Mouse (Mus musculus) neutrophil, adult 5-6 weeks (primary cell): ENCODE data around the gene Adgrl2. TPM values are rescaled to one million over a fixed set of nuclear protein-coding genes. Genes with fewer than 3 reads are reported as not detected.

ENCODE experiments used
- ATAC-seq: fragments of 151-379, 151-347 bp; 2 replicates; pipeline ENCODE4 v1.8.0; 2017; ENCODE audit warnings: mild to moderate bottlenecking, moderate TSS enrichment; ENCODE audit not compliant: insufficient number of reproducible peaks, poor library complexity, low FRiP score, severe bottlenecking; ENCODE audit errors: extremely low read depth
- total RNA-seq: library from RNA; stranded (forward); fragments of 200-1000 nt; gene quantifications from 2 replicates; pipeline ENCODE4 v1.2.3, GENCODE M21; 2017

The Adgrl2 gene
- total RNA-seq, 1 experiment from 2014 or later, result 0.81 TPM

GRCm38 (mm10) chr3:148935056-148935455 lies 55.3 kb downstream of the Adgrl2 start:
- ATAC-seq, result no peak

GRCm38 (mm10) chr3:148934279-148934678 lies 56.1 kb downstream of the Adgrl2 start:
- ATAC-seq, result no peak

DNA sequence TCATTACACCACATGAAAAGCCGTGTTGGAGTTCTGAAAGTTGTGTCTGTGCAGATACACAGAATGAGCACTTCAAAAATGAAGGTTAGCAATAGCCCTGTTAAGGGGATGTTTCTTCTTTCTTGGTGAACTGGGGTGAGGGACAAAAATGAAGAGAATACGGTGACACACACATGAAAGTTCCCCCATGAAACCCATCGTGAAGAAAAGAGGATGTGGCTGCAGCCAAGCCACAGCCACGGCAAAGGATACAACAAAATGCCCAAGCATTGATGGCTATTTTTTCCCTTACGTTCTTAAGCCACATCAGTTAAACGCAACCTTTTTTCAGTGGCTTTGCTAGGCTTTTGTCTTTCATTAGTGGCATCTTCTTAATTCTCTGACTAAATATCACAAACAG lies 57.2 kb downstream of the Adgrl2 start:
- no peak for ATAC-seq

DNA sequence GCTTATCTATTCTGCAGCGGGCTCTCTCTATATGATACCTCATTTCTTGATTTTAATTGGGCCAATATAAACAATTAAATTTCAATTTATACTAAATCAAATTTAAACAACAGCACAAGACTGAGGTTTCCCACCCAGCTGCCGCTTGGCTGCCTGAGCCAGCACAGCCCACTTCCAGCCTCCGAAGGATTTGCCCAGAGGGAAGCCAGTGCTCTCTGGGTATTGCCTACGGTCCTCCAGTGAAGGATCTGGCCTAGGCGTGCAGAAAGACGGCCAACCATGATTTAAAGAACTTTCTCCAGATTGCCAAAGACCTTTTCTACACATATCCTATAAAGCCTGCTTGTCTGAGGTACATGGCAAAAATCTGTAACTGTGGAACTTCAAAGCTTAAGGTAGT lies 59.4 kb downstream of the Adgrl2 start:
- ATAC-seq, result no peak

DNA sequence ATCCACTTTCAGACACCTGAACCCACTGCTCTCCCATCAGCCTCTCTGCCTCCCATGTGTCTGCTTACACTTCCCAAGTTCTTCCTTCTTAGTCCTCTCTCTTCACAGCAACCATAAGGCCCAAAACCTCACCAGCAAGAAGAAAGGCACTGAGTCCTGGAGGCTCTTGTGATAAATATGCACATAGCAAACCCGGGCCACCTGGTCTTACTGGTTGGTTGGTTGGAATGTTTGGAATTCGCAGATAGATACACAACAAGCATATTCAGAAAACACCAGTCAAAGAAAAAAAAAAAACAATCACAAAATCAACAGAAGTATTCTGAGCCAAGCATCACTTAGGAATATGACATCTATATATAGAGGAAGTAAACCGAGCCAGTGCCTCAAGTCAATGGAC lies 64.0 kb downstream of the Adgrl2 start:
- ATAC-seq, result no peak

- no peak for ATAC-seq
Measured at GRCm38 (mm10) chr3:148922618-148923095, 67.7 kb downstream of the Adgrl2 start.

DNA sequence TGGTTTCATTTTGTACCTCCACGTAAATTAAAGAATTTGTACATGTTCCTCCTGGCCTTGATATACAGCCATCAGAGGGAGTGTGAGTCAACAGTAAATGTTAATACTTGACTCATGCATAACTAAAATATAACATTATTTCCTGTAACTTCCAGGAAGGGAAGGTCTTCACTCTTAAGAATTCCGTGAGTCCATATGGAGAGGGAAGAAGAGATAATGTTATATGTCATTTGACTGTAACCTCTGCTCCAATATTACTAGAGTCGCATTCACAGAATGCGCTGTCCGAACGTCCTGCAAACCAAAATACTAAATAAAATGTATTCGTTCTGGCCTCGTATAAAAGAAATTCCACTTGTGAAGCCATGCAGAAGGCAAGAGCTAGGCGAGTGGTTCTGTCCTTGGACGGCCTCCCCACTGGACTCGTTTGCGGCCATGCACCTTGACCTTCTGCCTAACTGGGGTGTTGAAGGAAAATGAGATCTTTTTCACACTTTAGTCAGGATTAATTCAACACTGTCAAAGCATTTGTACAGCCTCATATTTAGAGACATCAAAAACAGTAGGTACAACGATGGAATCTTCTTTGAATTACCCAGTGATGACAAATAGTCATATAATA lies 68.3 kb downstream of the Adgrl2 start:
- no peak for ATAC-seq

- no peak for ATAC-seq
Measured at GRCm38 (mm10) chr3:148920881-148921280, 69.5 kb downstream of the Adgrl2 start.

GRCm38 (mm10) chr3:148918425-148918824 lies 71.9 kb downstream of the Adgrl2 start:
- ATAC-seq, result 0 out of 2 replicates have a peak, but pooled peaks have one; percentile 13

GRCm38 (mm10) chr3:148917837-148918236 lies 72.5 kb downstream of the Adgrl2 start:
- ATAC-seq, result 0 out of 2 replicates have a peak, but pooled peaks have one; percentile 26

GRCm38 (mm10) chr3:148916226-148916625 lies 74.1 kb downstream of the Adgrl2 start:
- no peak for ATAC-seq

- ATAC-seq, result no peak
Measured at GRCm38 (mm10) chr3:148912944-148913684, 77.2 kb downstream of the Adgrl2 start.

GRCm38 (mm10) chr3:148912536-148912935 lies 77.8 kb downstream of the Adgrl2 start:
- ATAC-seq, result no peak

- no peak for ATAC-seq
Measured at GRCm38 (mm10) chr3:148907873-148908272, 82.5 kb downstream of the Adgrl2 start.

GRCm38 (mm10) chr3:148907024-148907778 lies 83.2 kb downstream of the Adgrl2 start:
- ATAC-seq, result no peak

DNA sequence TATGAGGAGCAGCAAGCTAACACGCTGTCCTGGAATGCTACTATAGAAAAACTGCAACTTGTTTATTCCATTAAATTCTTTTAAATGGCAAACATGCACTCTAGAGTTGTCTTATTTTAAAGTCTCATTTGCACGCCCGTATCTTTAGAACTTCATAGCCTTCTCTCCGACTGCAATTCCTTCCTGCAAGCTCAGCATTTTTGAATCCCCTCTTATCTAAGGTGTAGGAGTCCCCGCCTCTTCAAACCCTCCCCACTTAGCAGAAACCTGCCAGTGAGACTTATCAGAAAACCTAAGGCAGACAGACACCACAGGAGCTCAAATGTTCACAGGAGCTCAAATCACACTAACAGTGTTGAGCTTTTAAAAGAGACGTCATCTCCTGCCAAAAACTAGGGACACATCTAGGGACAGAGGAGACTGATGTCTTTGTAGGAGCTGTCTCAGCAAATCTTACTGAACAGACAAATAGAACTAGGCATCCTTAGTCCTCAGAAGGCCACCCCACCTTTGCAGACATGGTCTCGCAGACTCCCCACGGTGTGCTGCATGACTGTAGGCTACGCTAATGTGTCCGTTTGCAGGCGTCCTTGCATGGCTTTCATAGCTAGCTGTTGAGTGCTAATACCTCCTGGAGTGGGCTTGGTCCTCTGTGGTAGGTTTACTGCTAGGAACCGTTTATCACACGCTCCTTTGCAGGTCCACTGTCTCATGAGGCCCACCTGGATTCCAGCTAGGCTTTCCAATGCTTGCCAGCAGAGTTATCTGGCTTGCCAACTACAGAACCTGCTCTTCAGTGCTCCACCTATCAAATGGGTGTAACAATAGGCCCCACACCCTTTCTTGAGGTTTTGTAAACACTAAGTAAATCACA lies 84.2 kb downstream of the Adgrl2 start:
- ATAC-seq, result no peak

DNA sequence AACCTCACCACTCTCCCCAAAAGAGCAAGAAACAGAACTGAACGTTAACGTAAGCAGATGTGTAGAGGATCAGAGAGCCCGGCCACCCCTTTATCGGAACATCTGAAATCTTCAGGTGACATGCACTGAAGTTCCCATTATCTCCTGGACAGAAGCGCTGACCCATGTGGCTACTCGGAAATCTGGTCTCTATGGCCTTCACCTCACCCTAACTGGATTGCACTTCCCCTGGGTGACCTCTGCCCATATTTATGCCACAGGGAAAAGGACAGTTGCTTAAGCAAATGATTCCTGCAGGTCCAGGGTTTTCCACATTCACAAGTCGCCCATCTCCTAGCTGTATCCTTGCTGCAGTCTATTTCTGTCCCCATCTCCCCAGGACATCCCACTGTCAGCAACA lies 84.9 kb downstream of the Adgrl2 start:
- ATAC-seq, result no peak

DNA sequence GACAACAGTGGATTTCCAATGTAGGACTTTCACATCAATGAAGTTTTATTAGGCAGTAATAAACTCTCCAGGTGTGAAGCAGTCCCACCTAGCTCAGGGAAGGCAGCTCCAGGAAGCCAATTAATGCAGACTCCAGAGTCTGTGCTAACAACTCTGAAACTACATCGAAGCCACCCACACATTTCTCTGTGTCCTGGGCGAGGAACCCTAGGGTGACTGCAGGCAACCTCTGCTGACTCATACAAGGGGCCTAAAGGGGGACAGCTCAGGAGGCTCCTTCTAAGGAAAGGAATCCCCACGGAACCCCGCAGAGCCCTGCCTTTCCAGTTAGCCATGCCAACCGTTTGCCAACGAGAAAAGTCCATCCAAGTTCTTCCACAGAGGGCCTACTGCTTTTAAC lies 90.5 kb downstream of the Adgrl2 start:
- no peak for ATAC-seq

DNA sequence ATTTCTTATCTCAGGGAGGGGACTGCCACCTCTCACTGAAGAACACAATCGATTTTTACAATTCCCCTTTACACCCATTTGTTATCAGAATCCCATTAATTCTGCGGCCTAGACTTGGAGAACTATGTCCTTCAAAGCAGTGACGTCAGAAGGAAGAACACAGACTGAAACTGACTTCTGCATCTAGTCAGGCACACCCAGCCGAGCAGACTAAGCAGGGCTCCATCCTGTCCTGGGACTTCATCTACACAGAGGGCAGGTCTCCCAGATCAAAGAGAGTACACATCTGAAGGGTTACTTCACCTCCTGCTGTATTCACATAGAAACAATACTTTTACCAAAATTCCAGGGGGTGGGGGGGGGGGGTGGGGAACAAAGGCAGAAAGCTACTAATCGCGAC lies 90.9 kb downstream of the Adgrl2 start:
- no peak for ATAC-seq
